Mouse (Mus musculus): Measurements from ENCODE around the gene Tada3.

Gene Tada3

DNA sequence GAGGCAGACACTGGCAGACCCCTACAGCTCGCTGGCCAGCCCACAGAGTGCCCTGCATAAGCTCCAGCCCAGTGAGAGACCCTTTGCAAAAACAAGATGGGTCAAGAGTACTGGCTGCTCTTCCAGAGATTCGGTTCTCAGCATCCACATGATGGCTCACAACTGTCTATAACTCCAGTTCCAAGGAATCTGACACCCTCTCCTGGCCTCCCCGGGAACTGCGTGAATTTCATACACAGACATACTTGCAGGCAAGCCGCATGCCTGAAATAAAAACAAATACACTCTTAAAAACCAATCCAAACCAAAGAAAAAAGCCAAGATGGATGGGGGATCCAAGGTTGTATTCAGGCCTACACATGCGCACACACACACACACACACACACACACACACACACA lies 17.8 kb upstream of the Tada3 start:
- peaks cover 8% of the 10 kb centered on the region for H3K36me3 ChIP-seq (ENCODE audit: control insufficient read depth, insufficient read depth, low read length, poor library complexity, severe bottlenecking)
- DNase-seq (ENCODE audit: low read depth, low spot score) = no peak
- H3K27me3 ChIP-seq (ENCODE audit: control insufficient read depth, insufficient read depth, low read length, poor library complexity, severe bottlenecking) = no peaks in the 10 kb centered on the region

DNA sequence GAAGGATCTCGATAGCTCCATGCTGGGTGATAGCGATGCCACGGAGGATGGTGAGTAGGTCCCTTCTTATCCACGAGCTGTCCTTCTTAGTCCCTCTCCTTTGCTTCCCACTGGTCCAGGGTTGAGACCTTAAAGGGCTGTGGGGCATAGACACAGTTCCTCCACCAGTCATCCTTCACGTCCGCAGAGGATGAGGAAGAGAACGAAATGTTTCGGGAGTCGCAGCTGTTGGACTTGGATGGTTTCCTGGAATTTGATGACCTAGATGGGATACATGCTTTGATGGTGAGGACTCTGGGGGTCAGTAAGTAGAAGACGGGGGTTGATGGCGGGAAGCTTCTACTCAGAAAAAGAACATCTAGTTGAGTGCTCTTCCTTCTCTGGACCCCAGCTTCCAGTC lies 17.1 kb upstream of the Tada3 start:
- H3K27me3 ChIP-seq (ENCODE audit: control insufficient read depth, insufficient read depth, low read length, poor library complexity, severe bottlenecking) = no peaks in the 10 kb centered on the region
- DNase-seq (ENCODE audit: low read depth, low spot score) = no peak

GRCm38 (mm10) chr6:113393951-113394350 lies 16.3 kb upstream of the Tada3 start:
- Histone ChIP-seq H3K27me3 (ENCODE audit: control insufficient read depth, insufficient read depth, low read length, poor library complexity, severe bottlenecking) (no peaks in the 10 kb centered on the region), H3K36me3 (ENCODE audit: control insufficient read depth, insufficient read depth, low read length, poor library complexity, severe bottlenecking) (peaks cover 5% of the 10 kb centered on the region)
- no peak for DNase-seq (ENCODE audit: low read depth, low spot score)

More for the DNA sequence above, 17.1 kb upstream of the Tada3 start:
- H3K36me3 ChIP-seq (ENCODE audit: control insufficient read depth, insufficient read depth, low read length, poor library complexity, severe bottlenecking) = peaks cover 4% of the 10 kb centered on the region

- DNase-seq (ENCODE audit: low read depth, low spot score) = no peak
- peaks cover 8% of the 10 kb centered on the region for H3K36me3 ChIP-seq (ENCODE audit: control insufficient read depth, insufficient read depth, low read length, poor library complexity, severe bottlenecking)
- H3K27me3 ChIP-seq (ENCODE audit: control insufficient read depth, insufficient read depth, low read length, poor library complexity, severe bottlenecking) = no peaks in the 10 kb centered on the region
Observed at GRCm38 (mm10) chr6:113392387-113393071, 14.8 kb upstream of the Tada3 start.

GRCm38 (mm10) chr6:113392015-113392386 lies 14.3 kb upstream of the Tada3 start:
- H3K27me3 ChIP-seq (ENCODE audit: control insufficient read depth, insufficient read depth, low read length, poor library complexity, severe bottlenecking) = no peaks in the 10 kb centered on the region
- DNase-seq (ENCODE audit: low read depth, low spot score) = no peak
- H3K36me3 ChIP-seq (ENCODE audit: control insufficient read depth, insufficient read depth, low read length, poor library complexity, severe bottlenecking) = peaks cover 12% of the 10 kb centered on the region

GRCm38 (mm10) chr6:113390715-113391114 lies 13.0 kb upstream of the Tada3 start:
- no peak for DNase-seq (ENCODE audit: low read depth, low spot score)
- H3K36me3 ChIP-seq (ENCODE audit: control insufficient read depth, insufficient read depth, low read length, poor library complexity, severe bottlenecking) = peaks cover 12% of the 10 kb centered on the region
- H3K27me3 ChIP-seq (ENCODE audit: control insufficient read depth, insufficient read depth, low read length, poor library complexity, severe bottlenecking) = no peaks in the 10 kb centered on the region

DNA sequence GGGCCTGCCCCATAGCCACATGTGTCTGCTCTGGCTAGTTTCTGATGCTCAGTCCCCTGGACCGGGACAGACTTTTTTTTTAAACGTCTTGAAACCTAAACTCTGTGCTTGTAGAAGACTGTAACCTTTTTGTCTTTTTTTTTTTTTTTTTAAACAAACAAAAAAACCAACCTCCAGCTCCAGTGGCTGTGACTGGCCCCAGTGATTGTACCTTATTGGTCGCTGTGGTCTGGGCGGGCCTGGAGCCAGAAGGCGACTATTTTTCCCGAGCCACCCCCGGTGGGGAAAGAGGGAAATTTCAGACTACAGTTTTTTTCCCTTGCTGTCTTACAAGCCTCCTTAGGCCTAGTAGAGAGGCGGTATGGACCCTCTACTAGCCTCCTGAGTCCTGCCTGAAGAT lies 11.3 kb upstream of the Tada3 start, which contains the start of gene Ttll3:
Gene Ttll3 (plus strand): TSS at position 301 of the 400 bp plus-strand sequence.
- DNase-seq (ENCODE audit: low read depth, low spot score) = no peak
- H3K27me3 ChIP-seq (ENCODE audit: control insufficient read depth, insufficient read depth, low read length, poor library complexity, severe bottlenecking) = no peaks in the 10 kb centered on the region
- H3K36me3 ChIP-seq (ENCODE audit: control insufficient read depth, insufficient read depth, low read length, poor library complexity, severe bottlenecking) = peaks cover 20% of the 10 kb centered on the region

DNA sequence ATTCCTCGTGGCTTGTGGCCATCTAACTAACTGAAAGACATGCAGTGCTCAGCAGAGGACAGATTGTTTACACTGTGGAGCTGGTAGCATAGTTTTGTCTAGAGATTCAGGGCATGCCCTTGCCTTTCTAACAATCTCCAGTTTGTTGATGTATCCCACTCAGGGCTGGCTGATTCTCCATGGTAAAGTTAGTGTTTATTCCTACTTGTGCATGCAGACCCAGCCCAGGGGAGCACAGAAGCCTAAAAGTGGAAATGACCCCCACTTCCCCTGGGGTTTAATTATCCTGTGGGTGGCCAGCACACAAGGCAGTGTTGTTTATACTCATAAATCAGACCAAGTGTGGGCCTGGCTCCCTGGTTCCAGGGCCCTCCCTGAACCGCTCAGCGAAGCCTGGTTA lies 8.3 kb upstream of the Tada3 start:
- H3K36me3 ChIP-seq (ENCODE audit: control insufficient read depth, insufficient read depth, low read length, poor library complexity, severe bottlenecking) = peaks cover 31% of the 10 kb centered on the region
- DNase-seq (ENCODE audit: low read depth, low spot score) = no peak
- H3K27me3 ChIP-seq (ENCODE audit: control insufficient read depth, insufficient read depth, low read length, poor library complexity, severe bottlenecking) = no peaks in the 10 kb centered on the region

- no peak for DNase-seq (ENCODE audit: low read depth, low spot score)
- peaks cover 34% of the 10 kb centered on the region for H3K36me3 ChIP-seq (ENCODE audit: control insufficient read depth, insufficient read depth, low read length, poor library complexity, severe bottlenecking)
- H3K27me3 ChIP-seq (ENCODE audit: control insufficient read depth, insufficient read depth, low read length, poor library complexity, severe bottlenecking) = no peaks in the 10 kb centered on the region
Observed at GRCm38 (mm10) chr6:113385160-113385714, 7.6 kb upstream of the Tada3 start.

GRCm38 (mm10) chr6:113384351-113384927 lies 6.8 kb upstream of the Tada3 start:
- Histone ChIP-seq H3K36me3 (ENCODE audit: control insufficient read depth, insufficient read depth, low read length, poor library complexity, severe bottlenecking) (peaks cover 31% of the 10 kb centered on the region), H3K27me3 (ENCODE audit: control insufficient read depth, insufficient read depth, low read length, poor library complexity, severe bottlenecking) (no peaks in the 10 kb centered on the region)

DNA sequence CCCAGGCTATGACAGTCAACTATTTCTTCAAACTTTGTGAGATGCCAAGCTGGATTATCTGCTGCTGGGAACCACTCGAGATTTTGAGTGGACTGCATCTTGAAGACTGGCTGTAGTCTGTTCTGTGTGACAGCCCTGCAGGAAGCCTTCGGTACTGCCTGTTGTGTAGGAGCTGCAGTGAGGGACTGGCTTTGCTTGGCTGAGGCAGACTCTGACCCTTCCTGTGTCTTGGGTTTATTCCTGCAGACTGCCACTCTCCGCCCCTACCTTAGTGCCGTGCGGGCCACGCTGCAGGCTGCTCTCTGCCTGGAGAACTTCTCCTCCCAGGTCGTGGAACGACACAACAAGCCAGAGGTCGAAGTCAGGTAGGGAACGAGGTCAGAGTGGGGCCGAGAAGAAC lies 2.8 kb upstream of the Tada3 start:
- no peak for DNase-seq (ENCODE audit: low read depth, low spot score)
- Histone ChIP-seq H3K27me3 (ENCODE audit: control insufficient read depth, insufficient read depth, low read length, poor library complexity, severe bottlenecking) (no peaks in the 10 kb centered on the region), H3K36me3 (ENCODE audit: control insufficient read depth, insufficient read depth, low read length, poor library complexity, severe bottlenecking) (peaks cover 23% of the 10 kb centered on the region)

More at GRCm38 (mm10) chr6:113384351-113384927, 6.8 kb upstream of the Tada3 start:
- no peak for DNase-seq (ENCODE audit: low read depth, low spot score)

DNA sequence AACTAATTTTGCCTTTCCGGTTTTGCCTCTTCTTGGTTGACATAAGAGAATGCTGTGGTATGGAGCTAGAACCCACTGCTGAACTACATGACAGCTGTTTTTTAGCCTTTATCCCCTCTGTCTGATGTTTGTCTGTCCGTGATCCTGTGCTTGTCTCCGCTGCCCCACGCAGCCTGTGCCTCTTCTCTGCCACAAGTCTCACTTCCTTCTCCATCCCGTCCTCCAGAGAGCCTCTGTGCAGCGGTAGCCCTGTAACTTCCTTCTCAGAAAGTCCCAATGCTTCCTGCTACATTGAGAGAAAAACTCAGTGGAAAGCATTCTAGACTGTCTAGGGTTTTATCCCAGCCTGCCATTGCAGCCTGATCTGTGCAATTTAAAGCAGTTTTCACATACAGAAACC lies 1.6 kb upstream of the Tada3 start:
- Histone ChIP-seq H3K27me3 (ENCODE audit: control insufficient read depth, insufficient read depth, low read length, poor library complexity, severe bottlenecking) (no peaks in the 10 kb centered on the region), H3K36me3 (ENCODE audit: control insufficient read depth, insufficient read depth, low read length, poor library complexity, severe bottlenecking) (peaks cover 18% of the 10 kb centered on the region)
- peak; percentile 58 for DNase-seq (ENCODE audit: low read depth, low spot score)

DNA sequence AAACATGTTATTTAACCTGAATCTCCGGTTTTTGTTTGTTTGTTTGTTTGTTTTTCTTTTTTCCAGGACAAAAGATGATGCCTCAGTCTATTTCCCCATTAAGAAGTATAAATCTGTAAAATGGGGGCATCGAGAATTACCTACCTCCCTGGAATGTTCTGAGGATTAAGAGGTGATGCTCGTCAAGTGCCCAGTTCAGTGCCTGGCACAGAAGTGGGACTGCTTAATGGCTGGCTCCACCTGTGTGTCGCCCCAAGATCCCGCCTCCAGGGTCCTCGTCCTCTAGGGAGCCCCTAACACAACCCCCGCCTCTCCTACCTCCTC lies 549 bp downstream of the Tada3 start:
- DNase-seq (ENCODE audit: low read depth, low spot score) = no peak
- H3K36me3 ChIP-seq (ENCODE audit: control insufficient read depth, insufficient read depth, low read length, poor library complexity, severe bottlenecking) = peaks cover 12% of the 10 kb centered on the region

GRCm38 (mm10) chr6:113373491-113373890 lies 4.2 kb downstream of the Tada3 start:
- peaks cover 7% of the 10 kb centered on the region for H3K36me3 ChIP-seq (ENCODE audit: control insufficient read depth, insufficient read depth, low read length, poor library complexity, severe bottlenecking)
- no peak for DNase-seq (ENCODE audit: low read depth, low spot score)
- H3K27me3 ChIP-seq (ENCODE audit: control insufficient read depth, insufficient read depth, low read length, poor library complexity, severe bottlenecking) = no peaks in the 10 kb centered on the region

More for the DNA sequence above, 549 bp downstream of the Tada3 start:
- H3K27me3 ChIP-seq (ENCODE audit: control insufficient read depth, insufficient read depth, low read length, poor library complexity, severe bottlenecking) = no peaks in the 10 kb centered on the region

DNA sequence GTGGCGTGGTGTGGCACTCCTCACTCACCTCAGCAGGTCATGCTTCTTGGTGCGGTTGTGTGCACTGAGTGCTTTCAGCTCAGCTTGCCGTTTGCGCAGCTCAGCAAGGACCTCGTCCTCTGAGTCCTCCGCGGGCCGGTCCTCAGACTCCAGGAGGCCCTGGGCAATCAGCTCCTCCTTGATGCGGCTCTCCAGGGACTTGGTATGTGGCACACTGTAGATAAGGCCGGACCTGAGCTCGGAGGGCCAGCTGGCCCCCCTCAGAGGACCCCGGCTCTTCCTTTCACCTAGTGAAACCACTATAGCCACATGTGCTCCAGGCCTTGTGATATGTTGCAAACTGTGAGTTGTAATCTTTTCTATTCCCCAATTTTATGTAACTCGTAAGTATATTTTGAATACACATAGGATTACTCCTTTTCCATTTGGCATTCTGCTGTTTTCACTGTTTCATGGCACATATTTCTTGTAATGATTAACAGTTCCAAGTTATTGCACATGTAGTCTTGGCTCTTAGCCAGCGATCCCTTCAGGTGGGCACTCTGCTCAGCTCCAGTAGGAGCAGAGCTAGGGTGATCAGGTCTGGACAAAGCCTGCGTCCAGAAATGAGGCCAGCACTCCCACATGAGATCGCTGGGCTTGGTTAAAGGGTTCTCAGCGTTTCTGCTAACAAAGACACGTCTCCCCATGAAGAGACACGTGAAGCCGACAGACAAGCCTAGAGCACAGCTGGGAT lies 7.3 kb downstream of the Tada3 start:
- H3K36me3 ChIP-seq (ENCODE audit: control insufficient read depth, insufficient read depth, low read length, poor library complexity, severe bottlenecking) = peaks cover 8% of the 10 kb centered on the region
- no peak for DNase-seq (ENCODE audit: low read depth, low spot score)
- no peaks in the 10 kb centered on the region for H3K27me3 ChIP-seq (ENCODE audit: control insufficient read depth, insufficient read depth, low read length, poor library complexity, severe bottlenecking)

Data from splenic B cell, adult 2 months (primary cell).